Mouse (Mus musculus): ENCODE results near the gene Mpp5. TPM values are rescaled to one million over a fixed set of nuclear protein-coding genes. Genes with fewer than 3 reads are reported as not detected.
A peak's percentile ranks its signal among the peaks of the same experiment; 100 is the strongest.

Gene Mpp5
- total RNA-seq, 1 experiment, result 19.9 TPM

DNA sequence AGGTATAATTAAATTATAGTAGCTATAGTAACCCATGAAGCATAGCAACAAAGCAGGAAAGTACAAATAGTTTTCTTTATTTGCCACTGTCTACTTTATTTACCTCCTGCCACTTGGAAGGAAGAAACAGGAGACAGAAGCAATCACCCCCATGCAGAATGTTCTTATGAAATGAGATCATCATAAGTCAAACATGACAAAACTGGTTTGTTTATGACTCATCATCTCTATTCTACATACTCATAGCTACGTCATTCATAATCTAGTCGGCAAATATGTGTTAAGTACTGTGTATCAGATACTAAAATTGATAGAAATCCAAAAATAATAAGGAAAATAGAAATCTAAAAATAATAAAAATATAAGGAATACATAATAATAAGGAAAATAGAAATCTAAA is 8.4 kb upstream of the Mpp5 start:
- no peaks in the 10 kb centered on the region for H3K4me1 ChIP-seq (ENCODE audit: control insufficient read depth in 2 of 2, insufficient read depth in 2 of 2, low read length in 2 of 2, poor library complexity in 1 of 2)
- TF ChIP-seq ZNF384 (IDR thresholded peaks at IDR 0.05; ENCODE audit: low read depth, low read length), result no peak
- in situ Hi-C loops (cut with MboI; ENCODE audit: low sequenced_read_pairs in 2 of 2, unreplicated experiment in 2 of 2), result no loop called here
- DNase-seq (ENCODE audit: low read depth, low spot score), result no peak
- H3K9me3 ChIP-seq (ENCODE audit: control insufficient read depth, insufficient read depth, low read depth, low read length), result no peaks in the 10 kb centered on the region
- H3K36me3 ChIP-seq (ENCODE audit: control insufficient read depth, insufficient read depth, low read length, poor library complexity, severe bottlenecking), result no peaks in the 10 kb centered on the region
- no peak overlapping the region for H3K4me3 ChIP-seq (ENCODE audit: insufficient read depth in 1 of 2, low read depth in 1 of 2, low read length in 2 of 2, poor library complexity in 1 of 2, severe bottlenecking in 1 of 2)
- H3K9ac ChIP-seq (ENCODE audit: insufficient read depth, low read depth, low read length, poor library complexity, severe bottlenecking), result no peak overlapping the region
- H3K27ac ChIP-seq (ENCODE audit: insufficient read depth, low read depth, low read length, poor library complexity, severe bottlenecking), result no peak overlapping the region

DNA sequence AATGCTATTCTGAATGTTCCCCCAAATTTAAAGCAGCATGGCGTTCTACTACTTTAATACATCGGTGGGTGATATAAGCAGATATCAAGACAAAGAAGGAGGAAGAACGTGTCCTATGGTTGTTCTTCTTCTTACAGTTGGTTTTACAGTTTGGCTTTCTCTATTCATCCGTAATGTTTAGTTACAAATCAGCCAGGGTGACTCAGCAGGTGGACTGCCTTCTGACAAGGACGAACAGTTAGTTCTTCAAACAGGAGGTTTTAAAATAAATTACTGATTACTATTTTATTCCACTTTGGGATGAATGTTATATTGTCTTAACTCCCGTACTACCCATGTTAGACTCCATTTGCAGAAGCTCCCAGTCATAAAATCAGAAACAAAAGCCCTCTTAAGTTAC is 2.5 kb upstream of the Mpp5 start:
- no peak overlapping the region for H3K9ac ChIP-seq (ENCODE audit: insufficient read depth, low read depth, low read length, poor library complexity, severe bottlenecking)
- H3K4me3 ChIP-seq (ENCODE audit: insufficient read depth in 1 of 2, low read depth in 1 of 2, low read length in 2 of 2, poor library complexity in 1 of 2, severe bottlenecking in 1 of 2), result no peak overlapping the region
- DNase-seq (ENCODE audit: low read depth, low spot score), result no peak
- in situ Hi-C loops (cut with MboI; ENCODE audit: low sequenced_read_pairs in 2 of 2, unreplicated experiment in 2 of 2), result no loop called here
- no peaks in the 10 kb centered on the region for H3K36me3 ChIP-seq (ENCODE audit: control insufficient read depth, insufficient read depth, low read length, poor library complexity, severe bottlenecking)
- H3K27ac ChIP-seq (ENCODE audit: insufficient read depth, low read depth, low read length, poor library complexity, severe bottlenecking), result no peak overlapping the region
- TF ChIP-seq HCFC1 (IDR thresholded peaks at IDR 0.05; ENCODE audit: borderline replicate concordance, insufficient read depth, low read length) (no peak), MAFK (IDR thresholded peaks at IDR 0.05; ENCODE audit: insufficient read depth, low read depth, low read length) (no peak), ZNF384 (IDR thresholded peaks at IDR 0.05; ENCODE audit: low read depth, low read length) (no peak), ZC3H11A (IDR thresholded peaks at IDR 0.05; ENCODE audit: borderline replicate concordance, low read depth, low read length) (no peak), CHD2 (IDR thresholded peaks at IDR 0.05; ENCODE audit: low read depth, low read length) (no peak)
- no peaks in the 10 kb centered on the region; a peak in 1 of 4 replicates for H3K4me1 ChIP-seq (ENCODE audit: control insufficient read depth in 2 of 2, insufficient read depth in 2 of 2, low read length in 2 of 2, poor library complexity in 1 of 2)
- H3K9me3 ChIP-seq (ENCODE audit: control insufficient read depth, insufficient read depth, low read depth, low read length), result no peaks in the 10 kb centered on the region

DNA sequence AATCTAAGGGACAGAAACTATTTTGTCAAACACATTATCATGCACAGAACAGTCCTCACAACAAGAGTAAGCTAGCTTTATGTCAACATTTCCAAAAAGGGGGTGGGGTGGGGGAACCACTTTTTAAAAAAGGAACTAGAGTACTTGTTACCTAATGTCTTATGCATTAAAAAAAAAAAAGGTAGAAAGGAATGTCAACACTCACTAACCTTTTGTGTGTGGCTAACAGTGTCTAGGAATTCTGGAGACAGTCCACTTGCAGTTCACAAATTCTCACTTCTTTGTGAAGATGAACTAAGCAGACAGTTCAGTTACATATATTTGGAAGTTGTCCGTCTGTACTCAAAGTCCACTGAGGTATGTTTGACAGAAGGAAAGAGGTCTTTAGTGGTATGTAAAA is 1.3 kb upstream of the Mpp5 start:
- H3K4me3 ChIP-seq (ENCODE audit: insufficient read depth in 1 of 2, low read depth in 1 of 2, low read length in 2 of 2, poor library complexity in 1 of 2, severe bottlenecking in 1 of 2), result no peak overlapping the region
- H3K27ac ChIP-seq (ENCODE audit: insufficient read depth, low read depth, low read length, poor library complexity, severe bottlenecking), result no peak overlapping the region
- no peaks in the 10 kb centered on the region; a peak in 1 of 4 replicates for H3K4me1 ChIP-seq (ENCODE audit: control insufficient read depth in 2 of 2, insufficient read depth in 2 of 2, low read length in 2 of 2, poor library complexity in 1 of 2)
- no peak overlapping the region for H3K9ac ChIP-seq (ENCODE audit: insufficient read depth, low read depth, low read length, poor library complexity, severe bottlenecking)
- DNase-seq (ENCODE audit: low read depth, low spot score), result no peak
- TF ChIP-seq MAFK (IDR thresholded peaks at IDR 0.05; ENCODE audit: insufficient read depth, low read depth, low read length) (no peak), CHD2 (IDR thresholded peaks at IDR 0.05; ENCODE audit: low read depth, low read length) (no peak), ZC3H11A (IDR thresholded peaks at IDR 0.05; ENCODE audit: borderline replicate concordance, low read depth, low read length) (no peak), HCFC1 (IDR thresholded peaks at IDR 0.05; ENCODE audit: borderline replicate concordance, insufficient read depth, low read length) (no peak)
- in situ Hi-C loops (cut with MboI; ENCODE audit: low sequenced_read_pairs in 2 of 2, unreplicated experiment in 2 of 2), result no loop called here
- no peaks in the 10 kb centered on the region for H3K36me3 ChIP-seq (ENCODE audit: control insufficient read depth, insufficient read depth, low read length, poor library complexity, severe bottlenecking)
- H3K9me3 ChIP-seq (ENCODE audit: control insufficient read depth, insufficient read depth, low read depth, low read length), result no peaks in the 10 kb centered on the region

DNA sequence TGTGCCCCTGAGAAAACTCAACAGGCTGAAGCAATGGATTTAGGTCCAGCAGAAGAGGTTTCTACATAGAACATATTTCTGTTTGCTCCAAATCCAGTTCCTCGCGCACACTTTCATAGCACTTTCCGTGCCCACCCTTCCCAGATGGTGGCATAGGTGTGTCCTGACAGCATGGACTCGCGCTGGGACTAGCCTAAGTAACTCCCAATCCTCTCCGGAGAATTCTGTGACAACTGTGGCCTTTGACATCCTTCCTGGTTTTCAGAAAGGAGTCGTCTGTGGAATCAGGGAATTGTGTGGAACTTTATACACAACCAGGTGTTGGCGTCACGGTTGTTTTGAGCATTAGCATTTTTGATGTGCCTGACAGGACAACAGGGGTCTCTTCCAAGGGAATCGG is 594 bp upstream of the Mpp5 start:
- no peak overlapping the region for H3K27ac ChIP-seq (ENCODE audit: insufficient read depth, low read depth, low read length, poor library complexity, severe bottlenecking)
- in situ Hi-C loops (cut with MboI; ENCODE audit: low sequenced_read_pairs in 2 of 2, unreplicated experiment in 2 of 2), result no loop called here
- no peaks in the 10 kb centered on the region for H3K36me3 ChIP-seq (ENCODE audit: control insufficient read depth, insufficient read depth, low read length, poor library complexity, severe bottlenecking)
- no peaks in the 10 kb centered on the region; a peak in 1 of 4 replicates for H3K4me1 ChIP-seq (ENCODE audit: control insufficient read depth in 2 of 2, insufficient read depth in 2 of 2, low read length in 2 of 2, poor library complexity in 1 of 2)
- peak overlapping the region; percentile 68 to 90 for H3K4me3 ChIP-seq (ENCODE audit: insufficient read depth in 1 of 2, low read depth in 1 of 2, low read length in 2 of 2, poor library complexity in 1 of 2, severe bottlenecking in 1 of 2)
- peak overlapping the region; percentile 83 for H3K9ac ChIP-seq (ENCODE audit: insufficient read depth, low read depth, low read length, poor library complexity, severe bottlenecking)
- H3K9me3 ChIP-seq (ENCODE audit: control insufficient read depth, insufficient read depth, low read depth, low read length), result no peaks in the 10 kb centered on the region
- TF ChIP-seq ZNF384 (IDR thresholded peaks at IDR 0.05; ENCODE audit: low read depth, low read length), result no peak
- TF ChIP-seq HCFC1 (IDR thresholded peaks at IDR 0.05; ENCODE audit: borderline replicate concordance, insufficient read depth, low read length), result no peak
- TF ChIP-seq CHD2 (IDR thresholded peaks at IDR 0.05; ENCODE audit: low read depth, low read length), result no peak
- TF ChIP-seq ZC3H11A (IDR thresholded peaks at IDR 0.05; ENCODE audit: borderline replicate concordance, low read depth, low read length), result no peak
- TF ChIP-seq MAFK (IDR thresholded peaks at IDR 0.05; ENCODE audit: insufficient read depth, low read depth, low read length), result no peak
- no peak for DNase-seq (ENCODE audit: low read depth, low spot score)

DNA sequence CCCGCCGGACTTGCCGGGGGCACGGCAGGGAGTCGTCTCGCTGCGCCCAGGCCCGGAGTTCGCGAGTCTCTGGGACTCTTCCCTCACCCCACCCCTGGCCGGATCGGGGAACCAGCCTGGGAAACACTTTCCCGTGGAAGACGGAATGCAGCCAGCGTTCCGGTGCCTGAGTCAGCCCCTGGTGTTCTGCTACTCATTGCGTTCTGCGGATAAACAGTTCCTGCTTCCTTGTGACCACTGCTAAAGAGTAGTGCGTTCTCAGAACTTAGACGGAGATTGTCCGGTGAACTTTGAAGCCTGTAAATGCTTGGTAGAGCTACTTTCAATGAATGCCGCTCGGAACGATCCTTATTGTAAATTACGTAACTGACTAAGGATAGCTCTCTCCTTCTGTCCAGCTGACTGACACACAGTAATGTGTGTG is 683 bp downstream of the Mpp5 start:
- in situ Hi-C loops (cut with MboI; ENCODE audit: low sequenced_read_pairs in 2 of 2, unreplicated experiment in 2 of 2), result no loop called here
- TF ChIP-seq MAFK (IDR thresholded peaks at IDR 0.05; ENCODE audit: insufficient read depth, low read depth, low read length), result no peak
- no peak for TF ChIP-seq CHD2 (IDR thresholded peaks at IDR 0.05; ENCODE audit: low read depth, low read length)
- TF ChIP-seq ZNF384 (IDR thresholded peaks at IDR 0.05; ENCODE audit: low read depth, low read length), result no peak
- no peak for TF ChIP-seq HCFC1 (IDR thresholded peaks at IDR 0.05; ENCODE audit: borderline replicate concordance, insufficient read depth, low read length)
- no peak for TF ChIP-seq ZC3H11A (IDR thresholded peaks at IDR 0.05; ENCODE audit: borderline replicate concordance, low read depth, low read length)
- peak overlapping the region; percentile 87 for H3K9ac ChIP-seq (ENCODE audit: insufficient read depth, low read depth, low read length, poor library complexity, severe bottlenecking)
- H3K4me3 ChIP-seq (ENCODE audit: insufficient read depth in 1 of 2, low read depth in 1 of 2, low read length in 2 of 2, poor library complexity in 1 of 2, severe bottlenecking in 1 of 2), result peak overlapping the region; percentile 81 to 99
- H3K27ac ChIP-seq (ENCODE audit: insufficient read depth, low read depth, low read length, poor library complexity, severe bottlenecking), result peak overlapping the region; percentile 62
- H3K36me3 ChIP-seq (ENCODE audit: control insufficient read depth, insufficient read depth, low read length, poor library complexity, severe bottlenecking), result no peaks in the 10 kb centered on the region
- DNase-seq (ENCODE audit: low read depth, low spot score), result peak; percentile 33
- H3K4me1 ChIP-seq (ENCODE audit: control insufficient read depth in 2 of 2, insufficient read depth in 2 of 2, low read length in 2 of 2, poor library complexity in 1 of 2), result no peaks in the 10 kb centered on the region; a peak in 1 of 4 replicates
- H3K9me3 ChIP-seq (ENCODE audit: control insufficient read depth, insufficient read depth, low read depth, low read length), result no peaks in the 10 kb centered on the region

Measured in ES-E14 (cell line).